Mouse (Mus musculus): ENCODE results near the gene Slc7a7.

The Slc7a7 gene

GRCm38 (mm10) chr14:54408336-54409056 lies 9.1 kb downstream of the Slc7a7 start:
- TF ChIP-seq GATA4 (IDR thresholded peaks at IDR 0.05; ENCODE audit: insufficient replicate concordance, low read length) = no peak

GRCm38 (mm10) chr14:54401723-54402122 lies 15.9 kb downstream of the Slc7a7 start:
- no peak for TF ChIP-seq GATA4 (IDR thresholded peaks at IDR 0.05; ENCODE audit: insufficient replicate concordance, low read length)

GRCm38 (mm10) chr14:54398921-54399382 lies 18.6 kb downstream of the Slc7a7 start:
- no peak for TF ChIP-seq GATA4 (IDR thresholded peaks at IDR 0.05; ENCODE audit: insufficient replicate concordance, low read length)

GRCm38 (mm10) chr14:54398528-54398916 lies 19.1 kb downstream of the Slc7a7 start:
- TF ChIP-seq GATA4 (IDR thresholded peaks at IDR 0.05; ENCODE audit: insufficient replicate concordance, low read length) = no peak

- TF ChIP-seq GATA4 (IDR thresholded peaks at IDR 0.05; ENCODE audit: insufficient replicate concordance, low read length) = no peak
These were observed 19.6 kb downstream of the Slc7a7 start for GRCm38 (mm10) chr14:54397872-54398527.

GRCm38 (mm10) chr14:54396685-54397084 lies 20.9 kb downstream of the Slc7a7 start:
- TF ChIP-seq GATA4 (IDR thresholded peaks at IDR 0.05; ENCODE audit: insufficient replicate concordance, low read length) = no peak

GRCm38 (mm10) chr14:54394309-54394708 lies 23.3 kb downstream of the Slc7a7 start:
- TF ChIP-seq GATA4 (IDR thresholded peaks at IDR 0.05; ENCODE audit: insufficient replicate concordance, low read length) = no peak

GRCm38 (mm10) chr14:54393794-54394193 lies 23.8 kb downstream of the Slc7a7 start:
- TF ChIP-seq GATA4 (IDR thresholded peaks at IDR 0.05; ENCODE audit: insufficient replicate concordance, low read length) = no peak

- TF ChIP-seq GATA4 (IDR thresholded peaks at IDR 0.05; ENCODE audit: insufficient replicate concordance, low read length) = no peak
These were observed 26.7 kb downstream of the Slc7a7 start for GRCm38 (mm10) chr14:54390843-54391242.

GRCm38 (mm10) chr14:54387546-54387945 lies 30.0 kb downstream of the Slc7a7 start:
- no peak for TF ChIP-seq GATA4 (IDR thresholded peaks at IDR 0.05; ENCODE audit: insufficient replicate concordance, low read length)

- no peak for TF ChIP-seq GATA4 (IDR thresholded peaks at IDR 0.05; ENCODE audit: insufficient replicate concordance, low read length)
These were observed 31.5 kb downstream of the Slc7a7 start for GRCm38 (mm10) chr14:54385968-54386618.

GRCm38 (mm10) chr14:54384396-54384795 lies 33.2 kb downstream of the Slc7a7 start:
- no peak for TF ChIP-seq GATA4 (IDR thresholded peaks at IDR 0.05; ENCODE audit: insufficient replicate concordance, low read length)

GRCm38 (mm10) chr14:54383355-54383771 lies 34.2 kb downstream of the Slc7a7 start:
- TF ChIP-seq GATA4 (IDR thresholded peaks at IDR 0.05; ENCODE audit: insufficient replicate concordance, low read length) = 0 out of 2 replicates have a peak, but pooled peaks have one; percentile 5

- no peak for TF ChIP-seq GATA4 (IDR thresholded peaks at IDR 0.05; ENCODE audit: insufficient replicate concordance, low read length)
These were observed 34.9 kb downstream of the Slc7a7 start for GRCm38 (mm10) chr14:54382641-54383040.

GRCm38 (mm10) chr14:54381816-54382215 lies 35.8 kb downstream of the Slc7a7 start:
- no peak for TF ChIP-seq GATA4 (IDR thresholded peaks at IDR 0.05; ENCODE audit: insufficient replicate concordance, low read length)

GRCm38 (mm10) chr14:54380616-54381015 lies 37.0 kb downstream of the Slc7a7 start:
- no peak for TF ChIP-seq GATA4 (IDR thresholded peaks at IDR 0.05; ENCODE audit: insufficient replicate concordance, low read length)

Data from liver, adult (tissue).